Mouse (Mus musculus) mouse trophoblast stem cell (cell line): ENCODE data around the gene Pdzd2.

Source experiments
- in situ Hi-C, 2 experiments: fragments of 300-500 bp; cut with MseI, MboI; formaldehyde crosslinking; loops; 2 replicates in 1 of 2; 3 replicates in 1 of 2; pipeline ENCODE4 v1.15.1; 2025

Pdzd2 gene

GRCm38 (mm10) chr15:12319889-12320288 lies 419.8 kb downstream of the Pdzd2 start:
- in situ Hi-C loops = no loop called here

DNA sequence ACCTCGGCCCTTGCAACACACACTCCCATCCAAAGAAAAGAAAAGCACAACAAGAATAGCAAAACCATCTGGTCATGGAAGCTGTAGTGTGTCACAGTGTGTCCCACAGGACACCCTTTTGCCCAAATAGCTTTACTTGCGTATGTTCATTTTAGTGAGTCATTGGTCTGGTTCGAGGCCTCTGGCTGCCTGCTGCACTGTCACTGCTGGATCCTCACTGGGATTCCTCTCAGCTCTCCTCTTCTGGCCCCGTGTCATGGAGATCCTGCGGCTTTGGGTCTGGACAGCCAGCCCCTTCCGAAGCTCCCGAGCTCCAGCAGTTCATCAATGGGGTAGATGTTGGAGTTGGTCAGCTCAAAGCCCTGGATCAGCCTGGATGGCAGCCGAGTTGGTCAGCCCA lies 421.3 kb downstream of the Pdzd2 start:
- in situ Hi-C loops = no loop called here

DNA sequence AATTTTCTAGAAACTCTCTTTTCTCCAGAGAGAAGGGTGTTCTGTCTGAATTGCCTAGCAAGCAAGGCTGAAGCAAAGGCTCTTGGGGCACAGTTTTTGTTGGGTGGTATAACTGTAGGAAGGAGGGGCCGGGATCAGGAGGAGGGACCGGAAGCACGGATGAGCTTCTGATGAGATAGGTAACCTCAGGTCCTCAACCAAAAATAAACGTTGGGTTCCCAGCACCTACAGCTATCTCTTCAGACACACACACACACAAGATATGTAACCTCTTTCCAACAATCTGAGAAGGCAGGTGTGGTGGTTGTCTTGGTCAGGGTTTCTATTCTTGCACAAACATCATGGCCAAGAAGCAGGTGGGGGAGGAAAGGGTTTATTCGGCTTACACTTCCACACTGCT lies 422.4 kb downstream of the Pdzd2 start:
- in situ Hi-C loops = no loop called here

DNA sequence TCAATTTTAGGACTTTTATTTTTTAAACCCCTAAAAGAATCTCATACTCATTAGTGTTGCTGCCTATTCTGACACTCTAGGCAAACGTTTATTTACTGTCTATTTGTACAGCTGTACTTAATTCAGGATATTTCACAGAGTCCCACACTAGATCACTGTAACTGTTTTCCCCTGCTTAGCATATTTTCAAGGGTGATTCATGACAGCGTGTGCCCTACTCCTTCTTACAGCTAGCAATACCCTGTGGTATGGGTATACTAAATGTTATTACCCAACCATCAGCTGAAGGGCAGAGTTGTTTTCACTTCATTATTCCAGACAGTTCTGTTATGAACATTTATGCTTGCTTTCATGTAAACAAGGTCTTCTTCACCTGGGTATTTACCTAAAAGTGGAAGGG lies 423.7 kb downstream of the Pdzd2 start:
- in situ Hi-C loops = no loop called here

DNA sequence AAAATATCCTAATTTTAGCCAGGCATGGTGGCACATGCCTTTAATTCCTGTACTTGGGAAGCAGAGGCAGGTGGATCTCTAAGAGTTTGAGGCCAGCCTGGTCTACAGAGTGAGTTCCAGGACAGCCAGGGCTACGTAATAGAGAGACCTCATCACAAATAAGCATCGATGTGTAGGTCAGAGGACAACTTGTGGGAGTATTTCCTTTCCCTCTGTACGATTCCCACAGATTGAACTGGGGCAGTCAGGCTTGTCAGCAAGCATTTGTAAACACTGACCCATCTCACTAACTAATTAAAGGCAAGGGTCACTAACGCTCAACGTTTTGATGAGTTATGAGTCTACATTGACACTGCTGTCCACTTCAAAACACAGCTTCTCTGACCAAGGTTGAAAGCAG lies 425.1 kb downstream of the Pdzd2 start:
- in situ Hi-C loops = no loop called here

GRCm38 (mm10) chr15:12313255-12313654 lies 426.5 kb downstream of the Pdzd2 start:
- in situ Hi-C loops = no loop called here

DNA sequence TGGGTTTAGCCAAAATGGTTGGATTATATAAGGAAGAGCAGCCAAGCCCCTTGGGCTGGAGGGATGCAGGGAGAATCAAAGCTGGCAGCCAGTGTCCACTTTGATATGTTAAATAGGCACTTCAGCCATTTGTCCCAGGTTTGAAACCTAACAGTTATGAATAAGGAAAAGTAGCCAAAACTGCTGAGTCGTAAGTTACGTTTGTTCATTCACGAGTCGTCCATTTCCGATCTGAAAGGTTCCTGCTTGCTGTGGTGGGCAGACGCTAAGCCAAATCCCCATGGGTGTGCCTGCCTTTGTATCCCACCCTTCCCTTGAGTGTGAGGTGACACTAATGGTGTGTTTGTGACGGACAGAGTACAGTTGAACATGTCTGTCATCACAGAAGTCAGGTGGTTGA lies 428.3 kb downstream of the Pdzd2 start:
- in situ Hi-C loops = no loop called here

DNA sequence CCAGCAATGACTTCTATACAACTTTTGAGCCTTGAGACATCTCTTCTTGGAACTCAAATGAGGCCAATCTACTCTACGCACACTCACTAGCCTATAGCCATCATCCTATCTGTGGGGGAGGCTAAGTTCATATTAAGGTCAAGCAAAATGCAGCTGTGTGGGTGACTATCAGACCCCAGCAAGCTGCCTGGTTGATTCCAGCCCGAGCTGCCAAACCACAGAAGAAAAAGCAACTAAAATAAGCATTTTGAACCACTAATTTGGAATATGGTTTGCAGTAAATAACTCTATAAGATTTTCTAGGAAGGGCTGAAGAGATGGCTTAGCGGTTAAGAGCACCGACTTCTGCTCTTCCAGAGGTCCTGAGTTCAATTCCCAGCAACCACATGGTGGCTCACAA lies 429.0 kb downstream of the Pdzd2 start:
- in situ Hi-C loops = no loop called here
